Mouse (Mus musculus): ENCODE measurements around the gene 4930438A08Rik. TPM values are rescaled to one million over a fixed set of nuclear protein-coding genes. Genes with fewer than 3 reads are reported as not detected.

4930438A08Rik gene
- polyA plus RNA-seq, 1 experiment from 2014 or later, result not detected

Other genes with a start within 250 kb of the 4930438A08Rik start
- gene Gm12248, start 181.7 kb upstream of the 4930438A08Rik start, polyA plus RNA-seq (2014; fragmentation: Nextera tagmentation; extraction: Ambion mirVana), result not detected in 2 replicates
- 102 and 104 TPM in 2 replicates for gene Cnot8, start 170.6 kb upstream of the 4930438A08Rik start, polyA plus RNA-seq (2014; fragmentation: Nextera tagmentation; extraction: Ambion mirVana)
- 28.5 and 30.3 TPM in 2 replicates for gene Gemin5, start 106.3 kb upstream of the 4930438A08Rik start, polyA plus RNA-seq (2014; fragmentation: Nextera tagmentation; extraction: Ambion mirVana)
- 142 and 144 TPM in 2 replicates for gene Mrpl22, start 103.1 kb upstream of the 4930438A08Rik start, polyA plus RNA-seq (2014; fragmentation: Nextera tagmentation; extraction: Ambion mirVana)
- 1.6 and 2.1 TPM in 2 replicates for gene Igtp, start 75.2 kb upstream of the 4930438A08Rik start, polyA plus RNA-seq (2014; fragmentation: Nextera tagmentation; extraction: Ambion mirVana)
- 0.12 and 0.40 TPM in 2 replicates for gene Irgm2, start 75.2 kb upstream of the 4930438A08Rik start, polyA plus RNA-seq (2014; fragmentation: Nextera tagmentation; extraction: Ambion mirVana)
- 12.5 and 14.2 TPM in 2 replicates for gene Zfp692, start 32.3 kb downstream of the 4930438A08Rik start, polyA plus RNA-seq (2014; fragmentation: Nextera tagmentation; extraction: Ambion mirVana)
- gene Zfp672, start 55.5 kb downstream of the 4930438A08Rik start, polyA plus RNA-seq (2014; fragmentation: Nextera tagmentation; extraction: Ambion mirVana), result 24.6 and 28.2 TPM in 2 replicates
- 27.0 and 27.7 TPM in 2 replicates for gene Sh3bp5l, start 55.9 kb downstream of the 4930438A08Rik start, polyA plus RNA-seq (2014; fragmentation: Nextera tagmentation; extraction: Ambion mirVana)
- not detected in 2 replicates for gene Lypd8, start 104.2 kb downstream of the 4930438A08Rik start, polyA plus RNA-seq (2014; fragmentation: Nextera tagmentation; extraction: Ambion mirVana)
- gene 1810065E05Rik, start 146.3 kb downstream of the 4930438A08Rik start, polyA plus RNA-seq (2014; fragmentation: Nextera tagmentation; extraction: Ambion mirVana), result 0.28 TPM in 1 of 2 replicates, not detected in the other
- gene Gm12253, start 157.8 kb downstream of the 4930438A08Rik start, polyA plus RNA-seq (2014; fragmentation: Nextera tagmentation; extraction: Ambion mirVana), result not detected in 2 replicates
- not detected in 2 replicates for gene Lypd9, start 178.1 kb downstream of the 4930438A08Rik start, polyA plus RNA-seq (2014; fragmentation: Nextera tagmentation; extraction: Ambion mirVana)
- not detected in 2 replicates for gene Olfr30, start 187.5 kb downstream of the 4930438A08Rik start, polyA plus RNA-seq (2014; fragmentation: Nextera tagmentation; extraction: Ambion mirVana)
- not detected in 2 replicates for gene Olfr332, start 217.8 kb downstream of the 4930438A08Rik start, polyA plus RNA-seq (2014; fragmentation: Nextera tagmentation; extraction: Ambion mirVana)
- not detected in 2 replicates for gene Olfr331, start 227.8 kb downstream of the 4930438A08Rik start, polyA plus RNA-seq (2014; fragmentation: Nextera tagmentation; extraction: Ambion mirVana)

Measured in limb, embryonic 11.5 days (tissue).